Mouse (Mus musculus): ENCODE results near the gene Tbck. TPM values are rescaled to one million over a fixed set of nuclear protein-coding genes. Genes with fewer than 3 reads are reported as not detected.

Gene Tbck
- polyA plus RNA-seq, 1 experiment, result 9.6 TPM

DNA sequence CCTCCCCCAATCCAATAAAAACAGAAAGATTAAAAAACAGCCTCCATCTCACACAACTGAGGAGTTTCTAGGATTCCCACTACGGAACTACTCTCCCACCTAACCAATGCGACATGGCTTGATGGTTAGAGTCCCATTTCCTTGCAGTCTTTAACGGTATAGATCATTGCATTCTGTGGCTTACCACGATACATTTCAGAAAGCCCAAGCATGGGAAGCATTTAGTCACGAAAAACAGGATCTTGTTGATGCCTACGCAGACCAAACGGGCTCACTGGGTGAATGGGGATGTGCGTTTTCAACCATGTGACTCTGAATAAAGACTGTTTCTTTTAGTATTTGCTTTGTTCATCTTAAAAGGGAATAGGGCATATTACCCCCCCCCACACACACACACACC is 181.0 kb downstream of the Tbck start:
- Histone ChIP-seq H3K4me1 (ENCODE audit: control insufficient read depth, insufficient read depth, insufficient read length, low read length) (no peaks in the 10 kb centered on the region), H3K4me3 (ENCODE audit: insufficient read depth, low read depth, low read length) (no peak overlapping the region), H3K27ac (replicated peaks; ENCODE audit: low read depth, low read length) (no peak overlapping the region)

DNA sequence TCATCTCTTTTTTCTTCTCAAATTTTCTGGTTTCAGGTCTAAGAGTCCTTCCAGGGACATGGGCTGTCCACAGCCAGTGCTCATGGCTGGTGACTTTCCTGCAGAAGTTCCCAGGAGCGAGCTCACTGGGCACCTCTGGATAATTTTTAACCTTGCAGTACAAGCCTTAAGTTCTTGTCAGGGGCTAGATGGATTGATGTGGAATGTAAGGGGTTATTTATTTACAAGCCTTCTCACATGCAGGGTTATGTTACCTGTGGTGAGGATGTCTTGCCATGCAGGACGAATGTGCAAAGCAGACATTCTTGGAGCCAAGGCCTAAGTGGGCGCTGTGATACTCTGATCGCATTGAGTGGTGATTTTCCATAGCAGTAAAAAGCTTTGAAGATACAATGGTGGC is 181.7 kb downstream of the Tbck start:
- H3K4me1 ChIP-seq (ENCODE audit: control insufficient read depth, insufficient read depth, insufficient read length, low read length), result 0 out of 2 replicates have a peak, but pooled peaks cover 3% of the 10 kb centered on the region
- no peak overlapping the region for H3K27ac ChIP-seq (replicated peaks; ENCODE audit: low read depth, low read length)
- no peak overlapping the region for H3K4me3 ChIP-seq (ENCODE audit: insufficient read depth, low read depth, low read length)

DNA sequence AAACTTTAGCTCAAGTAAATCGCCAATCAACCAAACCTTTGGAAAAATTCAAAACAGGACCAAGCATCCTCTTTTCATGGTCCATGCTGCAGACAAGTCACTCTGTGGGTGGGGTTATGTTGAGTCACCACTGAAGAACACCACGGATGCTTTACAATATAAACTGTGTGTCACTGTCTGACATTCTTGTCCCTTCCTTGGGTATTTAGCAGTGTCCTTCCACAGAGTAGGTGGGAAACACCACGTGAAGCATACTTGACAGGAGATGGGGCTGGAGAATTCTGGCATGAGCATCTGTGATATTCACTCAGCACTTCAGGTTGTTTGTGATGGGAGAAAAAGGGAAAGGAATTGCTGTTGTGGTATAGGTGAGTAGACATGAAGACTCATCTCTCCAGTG is 183.0 kb downstream of the Tbck start:
- Histone ChIP-seq H3K4me3 (ENCODE audit: insufficient read depth, low read depth, low read length) (no peak overlapping the region), H3K27ac (replicated peaks; ENCODE audit: low read depth, low read length) (no peak overlapping the region), H3K4me1 (ENCODE audit: control insufficient read depth, insufficient read depth, insufficient read length, low read length) (peaks cover 15% of the 10 kb centered on the region)

DNA sequence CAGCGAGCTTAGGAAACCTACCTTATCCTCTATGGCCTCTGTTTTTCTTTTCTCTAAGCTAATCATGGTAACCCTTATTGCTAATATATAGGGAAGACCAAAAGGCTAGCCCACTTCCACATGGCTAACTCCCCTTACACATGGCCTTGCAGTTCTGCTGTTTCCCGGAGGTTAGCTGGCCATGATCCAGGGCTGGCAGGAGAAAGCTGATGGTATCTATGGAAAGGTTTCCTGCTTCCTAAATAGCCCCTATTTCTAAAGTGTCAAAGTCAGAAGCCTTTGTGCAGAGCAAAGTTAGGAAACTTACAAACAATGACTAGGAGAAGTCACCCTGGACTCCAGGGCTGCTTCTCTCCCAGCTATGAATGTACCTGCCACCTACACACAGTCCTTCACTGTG is 184.9 kb downstream of the Tbck start:
- Histone ChIP-seq H3K27ac (replicated peaks; ENCODE audit: low read depth, low read length) (no peak overlapping the region), H3K4me3 (ENCODE audit: insufficient read depth, low read depth, low read length) (no peak overlapping the region), H3K4me1 (ENCODE audit: control insufficient read depth, insufficient read depth, insufficient read length, low read length) (peaks cover 17% of the 10 kb centered on the region)

DNA sequence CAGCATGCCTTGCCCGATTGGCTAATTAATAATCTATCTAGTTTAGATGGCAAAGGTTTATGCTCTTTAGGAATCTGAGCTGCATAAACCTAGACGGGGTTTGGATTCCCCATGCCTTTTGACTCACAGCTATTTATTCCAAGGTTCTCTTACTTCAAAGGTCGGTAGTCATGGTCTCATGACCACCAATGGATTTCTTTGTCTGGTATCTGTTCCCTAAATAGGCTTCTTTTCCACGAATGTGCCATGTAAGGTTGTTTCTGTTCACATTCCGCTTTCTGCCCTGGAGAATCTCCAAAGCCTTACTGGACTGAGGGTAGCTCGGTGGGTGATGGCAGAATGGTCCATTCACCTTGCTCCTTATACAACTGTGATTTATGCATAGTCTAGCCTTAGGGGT is 186.1 kb downstream of the Tbck start:
- Histone ChIP-seq H3K4me3 (ENCODE audit: insufficient read depth, low read depth, low read length) (no peak overlapping the region), H3K4me1 (ENCODE audit: control insufficient read depth, insufficient read depth, insufficient read length, low read length) (peaks cover 20% of the 10 kb centered on the region), H3K27ac (replicated peaks; ENCODE audit: low read depth, low read length) (no peak overlapping the region)

DNA sequence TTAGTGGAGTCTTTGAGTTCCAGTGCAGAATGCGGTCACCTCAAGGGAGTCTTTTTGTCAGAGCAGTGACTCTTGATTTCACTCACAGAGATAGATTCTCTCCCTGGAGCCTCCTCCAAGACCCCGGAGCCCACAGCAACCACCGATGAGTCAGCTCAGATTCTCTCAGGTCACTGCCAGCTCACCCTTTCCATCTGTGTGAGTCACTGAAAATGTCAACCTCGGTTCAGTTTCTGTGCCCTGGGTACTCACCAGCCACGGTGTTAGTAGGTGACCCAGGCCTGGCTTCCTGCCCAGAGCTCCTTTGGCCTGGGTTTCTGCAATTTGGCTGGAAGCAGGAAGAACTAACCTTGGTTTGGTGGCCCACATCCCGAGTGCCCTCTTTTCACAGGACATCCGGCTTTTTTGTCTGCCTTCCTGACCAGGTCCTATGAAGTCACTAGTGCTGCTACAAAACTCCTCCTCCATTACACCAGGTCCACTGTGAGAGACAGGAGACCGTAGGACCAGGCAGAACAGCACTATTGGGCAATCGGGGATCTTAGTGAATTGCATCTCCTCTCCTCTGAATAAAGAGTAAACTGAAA is 187.5 kb downstream of the Tbck start:
- H3K4me1 ChIP-seq (ENCODE audit: control insufficient read depth, insufficient read depth, insufficient read length, low read length), result peaks cover 20% of the 10 kb centered on the region
- no peak overlapping the region for H3K4me3 ChIP-seq (ENCODE audit: insufficient read depth, low read depth, low read length)
- H3K27ac ChIP-seq (replicated peaks; ENCODE audit: low read depth, low read length), result peak overlapping the region; percentile 45; the same call in 1 of the 2 replicates

DNA sequence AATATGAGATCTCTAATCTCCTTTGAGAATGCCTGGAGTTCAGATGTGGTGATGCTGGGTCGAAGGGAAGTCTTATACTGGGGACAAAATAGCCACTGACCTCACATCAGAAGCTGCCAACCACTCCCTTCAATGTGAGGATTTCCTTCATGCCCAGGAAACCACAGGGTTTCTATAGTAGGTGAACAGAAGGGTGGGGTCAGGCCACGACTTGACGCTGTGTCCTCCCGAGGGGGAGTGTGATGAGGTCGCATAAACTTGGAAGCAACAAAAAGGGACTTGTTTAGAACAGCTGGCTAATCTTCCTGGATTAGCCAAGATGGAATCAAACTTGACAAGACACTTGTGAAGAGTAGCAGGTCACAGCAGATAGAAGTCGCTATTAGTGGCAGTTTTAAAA is 189.3 kb downstream of the Tbck start:
- no peak overlapping the region for H3K27ac ChIP-seq (replicated peaks; ENCODE audit: low read depth, low read length)
- H3K4me1 ChIP-seq (ENCODE audit: control insufficient read depth, insufficient read depth, insufficient read length, low read length), result peaks cover 20% of the 10 kb centered on the region
- no peak overlapping the region for H3K4me3 ChIP-seq (ENCODE audit: insufficient read depth, low read depth, low read length)

DNA sequence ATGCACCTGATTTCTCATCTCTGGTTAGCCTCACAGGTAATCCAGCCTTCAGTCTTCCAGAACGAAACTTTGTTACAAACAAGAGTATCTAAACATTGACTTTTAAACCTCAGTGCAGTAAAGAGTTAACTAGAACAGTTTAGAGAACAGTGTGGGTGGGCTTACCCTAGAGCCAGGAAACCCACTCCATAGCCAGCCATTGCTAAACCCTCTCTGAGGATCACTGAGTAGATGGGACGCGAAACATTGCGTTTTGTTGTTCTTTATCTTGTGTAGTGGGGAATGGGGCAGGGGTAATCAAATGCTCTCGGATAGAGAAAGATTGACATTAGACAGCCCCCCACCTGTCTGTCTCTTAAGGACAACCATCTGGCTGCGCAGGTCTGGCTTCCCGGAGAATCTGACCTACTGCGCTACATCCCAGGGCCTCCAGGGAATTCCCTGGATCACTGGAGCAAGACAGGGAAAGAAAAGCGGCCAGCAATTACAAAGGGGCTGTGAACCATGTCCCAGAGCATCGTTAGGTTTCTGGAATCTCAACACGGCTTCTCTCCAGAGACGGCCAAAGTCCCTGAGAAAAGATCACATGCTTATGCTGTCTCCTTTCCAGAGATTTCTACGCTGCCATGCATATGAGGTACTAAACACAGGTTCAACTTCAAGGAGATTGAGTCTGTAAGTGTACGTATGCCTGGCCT is 192.2 kb downstream of the Tbck start:
- Histone ChIP-seq H3K4me1 (ENCODE audit: control insufficient read depth, insufficient read depth, insufficient read length, low read length) (peaks cover 13% of the 10 kb centered on the region), H3K4me3 (ENCODE audit: insufficient read depth, low read depth, low read length) (no peak overlapping the region), H3K27ac (replicated peaks; ENCODE audit: low read depth, low read length) (no peak overlapping the region)

DNA sequence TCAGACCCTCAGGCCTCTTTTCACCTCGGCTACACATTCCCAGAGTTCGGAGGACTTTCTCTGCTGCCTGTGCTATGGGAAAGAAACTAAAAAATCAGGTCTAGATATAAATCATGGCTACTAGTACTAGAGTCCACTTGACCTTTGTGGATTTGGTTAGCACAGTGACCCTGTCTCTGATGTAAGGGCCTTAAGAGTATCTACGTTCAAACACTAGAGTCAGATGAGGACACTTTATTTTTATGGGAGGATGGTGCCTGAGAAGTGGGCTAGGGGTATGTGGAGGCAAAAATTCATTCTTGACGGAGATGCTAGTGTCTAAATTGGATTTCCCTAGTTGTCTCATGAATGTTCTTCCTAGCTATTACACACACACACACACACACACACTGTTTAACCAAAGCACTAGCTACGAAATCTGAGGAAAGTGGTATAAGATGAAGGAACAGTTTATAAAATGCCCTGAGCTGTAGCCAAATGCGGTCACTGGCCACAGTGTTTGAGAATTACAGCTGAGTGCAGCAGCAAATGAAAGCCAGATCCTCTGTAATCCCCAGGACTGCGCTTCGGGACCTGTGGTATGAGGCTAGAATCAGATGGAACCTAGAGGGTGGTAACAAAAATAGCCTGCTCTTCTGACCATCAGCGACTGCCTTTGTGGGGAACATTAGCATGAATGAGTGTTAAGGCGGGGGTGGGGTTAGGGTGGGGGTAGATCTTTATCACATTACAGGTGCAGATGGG is 193.2 kb downstream of the Tbck start:
- Histone ChIP-seq H3K4me3 (ENCODE audit: insufficient read depth, low read depth, low read length) (no peak overlapping the region), H3K4me1 (ENCODE audit: control insufficient read depth, insufficient read depth, insufficient read length, low read length) (peaks cover 5% of the 10 kb centered on the region; the same call in 1 of the 2 replicates), H3K27ac (replicated peaks; ENCODE audit: low read depth, low read length) (no peak overlapping the region)

DNA sequence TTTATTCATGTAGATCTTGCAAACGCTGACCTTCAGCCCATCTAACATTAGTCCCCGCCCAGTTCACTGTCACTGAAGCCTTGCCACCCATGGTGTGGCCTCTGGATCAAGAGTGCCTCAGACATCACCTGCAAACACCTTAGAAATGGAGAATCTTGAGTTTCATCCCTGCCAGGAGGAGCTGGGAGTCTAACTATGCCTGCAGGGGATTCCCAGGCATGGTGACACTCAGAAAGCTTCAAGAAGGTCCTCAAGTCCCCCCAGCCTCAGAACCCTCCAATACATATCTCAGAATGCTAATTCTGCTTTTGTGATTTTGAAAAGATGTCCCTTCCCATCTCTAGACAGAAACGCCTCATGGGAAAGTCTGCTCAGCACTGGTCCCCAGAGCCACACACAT is 196.4 kb downstream of the Tbck start:
- Histone ChIP-seq H3K4me1 (ENCODE audit: control insufficient read depth, insufficient read depth, insufficient read length, low read length) (no peaks in the 10 kb centered on the region), H3K27ac (replicated peaks; ENCODE audit: low read depth, low read length) (no peak overlapping the region), H3K4me3 (ENCODE audit: insufficient read depth, low read depth, low read length) (no peak overlapping the region)

DNA sequence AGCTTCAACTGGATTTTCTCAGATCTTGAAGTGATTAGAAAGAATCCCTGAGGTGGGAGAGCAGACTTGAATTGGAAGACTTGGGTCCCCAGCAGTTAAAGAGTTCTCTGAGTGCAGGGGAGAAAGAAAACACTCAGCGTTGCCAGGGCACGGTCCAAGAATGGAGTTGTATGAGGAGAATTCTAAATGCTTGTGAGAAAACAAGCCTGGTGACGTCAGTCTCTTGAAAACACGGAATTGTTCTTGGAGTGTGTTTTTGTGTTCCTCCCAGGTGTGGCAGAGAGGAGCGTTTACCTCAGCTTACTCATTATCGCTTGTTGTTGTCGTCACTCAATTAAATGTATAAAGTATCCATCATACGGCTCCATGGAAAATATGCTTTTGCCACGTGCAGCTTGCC is 196.9 kb downstream of the Tbck start:
- H3K4me3 ChIP-seq (ENCODE audit: insufficient read depth, low read depth, low read length), result no peak overlapping the region
- H3K4me1 ChIP-seq (ENCODE audit: control insufficient read depth, insufficient read depth, insufficient read length, low read length), result no peaks in the 10 kb centered on the region
- H3K27ac ChIP-seq (replicated peaks; ENCODE audit: low read depth, low read length), result no peak overlapping the region

DNA sequence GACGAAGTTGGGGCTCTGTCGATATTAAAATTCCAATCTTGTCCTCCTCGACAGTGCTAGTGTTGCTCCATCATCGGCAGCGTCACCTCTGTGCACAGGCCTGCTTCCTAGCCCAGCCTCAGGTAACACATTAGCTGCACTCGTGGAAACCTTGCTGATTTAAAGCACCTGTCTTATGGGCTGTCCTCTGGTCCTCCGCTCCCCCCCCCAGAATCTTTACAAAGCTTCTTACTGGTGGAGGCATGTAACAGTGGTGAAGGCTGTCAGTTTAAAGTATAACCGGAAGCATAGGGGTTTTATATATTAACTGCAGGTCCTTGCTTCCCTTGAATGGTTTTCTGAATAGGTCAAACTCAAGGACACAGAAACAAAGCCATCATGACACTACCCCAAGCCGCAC is 199.3 kb downstream of the Tbck start:
- Histone ChIP-seq H3K4me1 (ENCODE audit: control insufficient read depth, insufficient read depth, insufficient read length, low read length) (no peaks in the 10 kb centered on the region), H3K4me3 (ENCODE audit: insufficient read depth, low read depth, low read length) (no peak overlapping the region), H3K27ac (replicated peaks; ENCODE audit: low read depth, low read length) (no peak overlapping the region)

DNA sequence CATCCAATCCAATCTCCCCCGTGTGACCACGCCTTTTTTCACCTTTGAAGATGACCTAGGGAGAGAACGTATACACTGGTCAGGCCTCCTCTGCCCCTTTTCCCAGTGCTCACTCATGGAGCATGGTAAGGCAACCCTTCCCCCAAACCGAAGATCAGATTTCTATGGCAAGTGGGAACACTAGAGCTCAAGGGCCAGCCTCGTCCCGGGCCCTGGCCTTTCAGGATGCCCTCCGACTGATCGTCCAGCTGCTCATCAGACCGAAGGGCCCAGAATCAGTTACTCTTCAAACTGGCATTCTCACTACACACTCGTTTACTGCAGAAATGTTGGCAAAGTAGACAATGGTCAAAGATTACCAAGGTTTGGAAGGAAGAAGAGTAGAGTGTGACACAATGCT is 200.5 kb downstream of the Tbck start:
- no peak overlapping the region for H3K27ac ChIP-seq (replicated peaks; ENCODE audit: low read depth, low read length)
- H3K4me3 ChIP-seq (ENCODE audit: insufficient read depth, low read depth, low read length), result no peak overlapping the region
- no peaks in the 10 kb centered on the region for H3K4me1 ChIP-seq (ENCODE audit: control insufficient read depth, insufficient read depth, insufficient read length, low read length)

DNA sequence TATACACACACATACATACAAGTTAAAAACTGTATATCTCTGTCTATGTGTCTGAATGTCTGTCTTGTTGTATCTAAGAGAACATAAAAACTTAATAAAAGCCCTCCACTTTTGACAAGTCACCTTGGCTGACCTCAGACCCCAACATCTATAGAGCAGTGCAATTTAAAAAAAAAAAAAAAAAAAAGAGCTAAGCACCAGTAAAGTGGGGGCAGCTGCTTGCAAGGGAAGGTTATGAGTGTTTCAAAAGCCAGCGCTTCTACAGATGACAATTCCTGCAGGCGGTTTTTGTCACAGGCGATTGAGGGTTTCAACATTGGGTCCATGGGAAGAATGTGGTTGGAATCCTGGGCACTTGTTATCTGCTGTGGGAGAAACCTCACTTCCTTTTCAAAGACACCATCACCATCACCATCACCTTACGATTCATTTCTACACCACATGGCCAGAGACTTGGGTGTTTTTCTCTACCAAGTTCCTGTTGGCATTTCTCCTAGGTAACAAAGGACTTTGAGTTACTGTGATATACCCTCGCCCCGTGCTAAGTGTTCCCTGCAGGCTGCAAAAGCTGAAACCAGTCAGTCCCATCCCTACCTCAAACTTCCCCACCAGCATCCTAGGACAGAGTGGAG is 202.6 kb downstream of the Tbck start:
- H3K4me1 ChIP-seq (ENCODE audit: control insufficient read depth, insufficient read depth, insufficient read length, low read length), result no peaks in the 10 kb centered on the region
- H3K4me3 ChIP-seq (ENCODE audit: insufficient read depth, low read depth, low read length), result no peak overlapping the region
- H3K27ac ChIP-seq (replicated peaks; ENCODE audit: low read depth, low read length), result no peak overlapping the region

DNA sequence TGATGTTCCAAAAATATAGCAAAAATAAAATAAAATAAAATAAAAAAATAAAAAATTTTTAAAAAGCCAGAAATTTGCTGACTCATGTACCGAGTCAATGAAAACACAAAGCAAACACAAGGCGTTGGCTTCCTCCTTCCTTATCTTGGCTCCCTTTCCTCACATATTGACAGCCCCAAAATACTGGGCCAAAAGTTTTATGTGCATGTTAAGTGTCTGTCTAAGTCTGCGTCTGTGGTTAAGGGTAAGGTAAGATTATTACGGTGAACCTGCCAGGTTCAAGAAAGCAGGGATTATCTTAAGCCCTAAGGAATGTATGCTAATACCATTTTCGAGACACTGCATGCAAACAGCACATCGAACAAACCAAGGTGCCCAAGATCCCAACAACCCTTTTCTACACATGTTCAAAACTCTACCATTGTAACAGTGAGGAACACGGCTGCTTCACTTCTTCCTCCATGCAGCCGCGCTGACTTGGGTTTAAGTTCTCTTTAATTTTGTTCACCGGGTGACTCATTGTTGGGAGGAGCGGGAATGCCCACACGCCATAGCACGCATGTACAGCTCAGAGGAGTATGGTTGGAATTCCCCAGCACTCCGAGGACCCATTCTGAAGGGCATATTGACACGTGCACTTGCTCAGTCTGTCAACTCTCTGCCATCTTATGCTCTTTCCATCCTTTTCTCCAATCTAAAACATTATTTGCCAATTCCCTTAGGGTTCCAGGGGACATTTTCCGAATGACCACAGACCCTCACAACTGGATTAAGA is 203.3 kb downstream of the Tbck start:
- H3K4me1 ChIP-seq (ENCODE audit: control insufficient read depth, insufficient read depth, insufficient read length, low read length), result no peaks in the 10 kb centered on the region
- H3K27ac ChIP-seq (replicated peaks; ENCODE audit: low read depth, low read length), result no peak overlapping the region
- H3K4me3 ChIP-seq (ENCODE audit: insufficient read depth, low read depth, low read length), result no peak overlapping the region

All from brown adipose tissue, adult 24 weeks (tissue).